Comparison of ENCODE assay signal across 13 mouse cellular contexts in the genomic region with DNA sequence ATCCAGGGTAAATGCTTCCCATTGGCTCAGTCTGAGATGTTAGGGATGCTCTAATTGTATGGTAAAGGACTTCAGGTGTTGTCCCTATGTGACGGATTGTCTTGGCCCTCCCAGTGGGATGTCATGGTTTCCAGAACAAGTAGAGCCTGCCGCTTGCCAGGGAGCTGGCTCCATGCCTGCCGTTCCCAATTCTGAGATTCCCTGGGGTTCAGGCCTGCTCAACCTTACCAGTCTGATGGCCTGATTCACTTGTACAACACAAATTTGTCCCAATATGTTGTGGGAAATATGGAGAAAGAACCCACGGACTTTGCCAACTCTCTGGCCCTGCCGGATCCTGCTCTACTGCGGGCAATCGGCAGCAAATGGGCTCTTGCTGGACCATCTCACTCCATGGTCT. TPM values are rescaled to one million over a fixed set of nuclear protein-coding genes. Genes with fewer than 3 reads are reported as not detected.
A peak's percentile ranks its signal among the peaks of the same experiment; 100 is the strongest.
DNase-seq lines count a peak whose midpoint lies in the region.
"Had no signal": no experiment of that assay in that cellular context is flagged by ENCODE, and none has a peak within 500 bp of the region (broad histone marks: within the 10 kb centered on the region; RNA-seq: fewer than 3 reads in every experiment).

No protein-coding gene starts in this region.

- intact Hi-C loops in left cerebral cortex, postnatal 4 days (cut with DNase I), result no loop called here

- DNase-seq in left cerebral cortex, postnatal 4 days, result peak; percentile 48
- DNase-seq in left cerebral cortex, adult 11 months (ENCODE audit: low spot score), result no peak
- peak; percentile 70 to 78 for DNase-seq in cerebellum, adult 18-20 months
- DNase-seq in cerebellum, adult 9-11 months, result peak; percentile 81
- DNase-seq in cerebellum, postnatal 36 days, result peak; percentile 70
- no peak for DNase-seq in lung, postnatal 14 days
- DNase-seq in frontal cortex, adult 2 months (ENCODE audit: extremely low spot score in 1 of 2, low spot score in 1 of 2), result no peak
- no peak for DNase-seq in layer of hippocampus, postnatal 14 days (ENCODE audit: low spot score in 2 of 2)
- DNase-seq: adrenal gland, postnatal 36 days; embryo, embryonic 11 days; gastrocnemius, postnatal 14 days; heart, postnatal 36 days; kidney, adult 8-10 months had no signal

RNA-seq across cellular contexts. Expression of a gene that starts 37.3 kb away (rescaled TPM):
- 100 to 1,000 TPM; 124 to 132 TPM for total RNA-seq in left cerebral cortex, postnatal 4 days (2021)
- polyA plus RNA-seq in frontal cortex, adult 2 months (2012; rRNA removed), result 51.9 and 54.8 TPM in 2 replicates
- total RNA-seq in layer of hippocampus, postnatal 14 days (2021), result 10 to 100 TPM; 43.5 to 46.6 TPM

Comparison
In these comparisons a context has a peak if more than half of its experiments do, and no peak if none do; other contexts are left out.
1. DNase-seq: peak in left cerebral cortex, postnatal 4 days (single experiment), cerebellum, adult 18-20 months (2 of 2), cerebellum, adult 9-11 months (single experiment) and cerebellum, postnatal 36 days (2 of 2); none in left cerebral cortex, adult 11 months (single experiment), lung, postnatal 14 days (single experiment), frontal cortex, adult 2 months (0 of 2) and layer of hippocampus, postnatal 14 days (0 of 2).